ENCODE assay signal across 8 mouse cellular contexts in genomic region chr11:76216681-76217389, GRCm38 (mm10). TPM values are rescaled to one million over a fixed set of nuclear protein-coding genes. Genes with fewer than 3 reads are reported as not detected.
DNase-seq lines count a peak whose midpoint lies in the region; ATAC-seq and TF ChIP-seq lines count a peak whose summit lies in the region.

No protein-coding gene starts in this region.

- no peaks in the 10 kb centered on the region for H3K9me3 ChIP-seq in intestine, postnatal 0 days (ENCODE audit: control insufficient read depth)
- no peaks in the 10 kb centered on the region for H3K9me3 ChIP-seq in liver, postnatal 0 days (ENCODE audit: low read length)
- H3K9me3 ChIP-seq in neural tube, embryonic 15.5 days (replicated peaks), result no peaks in the 10 kb centered on the region

- H3K4me3 ChIP-seq in C2C12 (ENCODE audit: insufficient read depth, poor library complexity, severe bottlenecking), result peak overlapping the region; percentile 99
- H3K4me3 ChIP-seq in intestine, postnatal 0 days (ENCODE audit: low read depth, low read length), result peak overlapping the region; percentile 77
- peak overlapping the region; percentile 63 for H3K4me3 ChIP-seq in liver, postnatal 0 days (ENCODE audit: low read depth, low read length)
- H3K4me3 ChIP-seq in neural tube, embryonic 15.5 days (replicated peaks), result peak overlapping the region; percentile 68

- H3K79me2 ChIP-seq in C2C12 (ENCODE audit: control insufficient read depth, insufficient read depth), result peaks cover 53% of the 10 kb centered on the region

- ATAC-seq in intestine, postnatal 0 days, result peak; percentile 48
- peak; percentile 44 for ATAC-seq in liver, postnatal 0 days
- peak; percentile 83 for ATAC-seq in neural tube, embryonic 15.5 days (ENCODE audit: low FRiP score)

- no peaks in the 10 kb centered on the region for H3K4me1 ChIP-seq in intestine, postnatal 0 days (replicated peaks; ENCODE audit: control insufficient read depth, insufficient read depth, low read length)
- H3K4me1 ChIP-seq in liver, postnatal 0 days (ENCODE audit: insufficient read depth), result peaks cover 16% of the 10 kb centered on the region
- H3K4me1 ChIP-seq in neural tube, embryonic 15.5 days, result peaks cover 14% of the 10 kb centered on the region

- H3K27me3 ChIP-seq in C2C12 (ENCODE audit: control insufficient read depth, insufficient read depth, insufficient read length), result no peaks in the 10 kb centered on the region
- H3K27me3 ChIP-seq in intestine, postnatal 0 days (replicated peaks; ENCODE audit: control insufficient read depth, insufficient read depth, low read length), result no peaks in the 10 kb centered on the region
- no peaks in the 10 kb centered on the region for H3K27me3 ChIP-seq in liver, postnatal 0 days (ENCODE audit: insufficient read depth, low read length)
- no peaks in the 10 kb centered on the region for H3K27me3 ChIP-seq in neural tube, embryonic 15.5 days (replicated peaks)

- H3K79me3 ChIP-seq in C2C12 (ENCODE audit: low read depth), result peaks cover 20% of the 10 kb centered on the region

- peak; percentile 43 for DNase-seq in adrenal gland, adult 2 months
- no peak for DNase-seq in adrenal gland, adult 18-20 months (ENCODE audit: low spot score in 2 of 2)
- peak; percentile 41 for DNase-seq in c-Kit-positive CD71-positive TER-119-positive erythroid progenitor cells, embryonic 14.5 days (ENCODE audit: low spot score)
- DNase-seq in gastrocnemius, postnatal 10 days, result peak; percentile 18
- peak; percentile 45 for DNase-seq in liver, postnatal 0 days

- peak overlapping the region; percentile 69 for H3K9ac ChIP-seq in intestine, postnatal 0 days (ENCODE audit: low read depth, low read length)
- peak overlapping the region; percentile 82 for H3K9ac ChIP-seq in liver, postnatal 0 days (replicated peaks)
- H3K9ac ChIP-seq in neural tube, embryonic 15.5 days (replicated peaks), result peak overlapping the region; percentile 94

- TF ChIP-seq CTCF in C2C12 (IDR thresholded peaks at IDR 0.05; ENCODE audit: control insufficient read depth, insufficient read depth, insufficient read length), result no peak
- no peak for TF ChIP-seq CTCF in intestine, postnatal 0 days (IDR thresholded peaks at IDR 0.05; ENCODE audit: low read depth)
- TF ChIP-seq CTCF in liver, postnatal 0 days (IDR thresholded peaks at IDR 0.05; ENCODE audit: low read depth), result no peak

- H3K36me3 ChIP-seq in C2C12 (ENCODE audit: control insufficient read depth, insufficient read depth), result peaks cover 53% of the 10 kb centered on the region
- H3K36me3 ChIP-seq in intestine, postnatal 0 days (ENCODE audit: control insufficient read depth, insufficient read depth), result peaks cover 36% of the 10 kb centered on the region
- H3K36me3 ChIP-seq in liver, postnatal 0 days (replicated peaks; ENCODE audit: insufficient read depth, low read length), result peaks cover 19% of the 10 kb centered on the region; the same call in 1 of the 2 replicates
- H3K36me3 ChIP-seq in neural tube, embryonic 15.5 days, result peaks cover 38% of the 10 kb centered on the region

- peak overlapping the region; percentile 90 for H3ac ChIP-seq in C2C12 (ENCODE audit: control insufficient read depth, insufficient read length, low read depth)

- peak overlapping the region; percentile 65 for H3K27ac ChIP-seq in intestine, postnatal 0 days (ENCODE audit: low read depth, low read length)
- peak overlapping the region; percentile 81 for H3K27ac ChIP-seq in liver, postnatal 0 days (ENCODE audit: low read depth)
- H3K27ac ChIP-seq in neural tube, embryonic 15.5 days (replicated peaks), result peak overlapping the region; percentile 91

- 1% methylated on average over 33 of the region's 33 CpGs for WGBS in intestine, postnatal 0 days
- 2% methylated on average over 33 of the region's 33 CpGs for WGBS in liver, postnatal 0 days (ENCODE audit: insufficient replicate concordance)
- 2% methylated on average over 33 of the region's 33 CpGs for WGBS in neural tube, embryonic 15.5 days

- no peak for TF ChIP-seq EP300 in liver, postnatal 0 days (IDR thresholded peaks at IDR 0.05; ENCODE audit: low read depth)

- peak overlapping the region; percentile 96 for H3K4me2 ChIP-seq in intestine, postnatal 0 days (replicated peaks; ENCODE audit: low read depth)
- peak overlapping the region; percentile 85 for H3K4me2 ChIP-seq in liver, postnatal 0 days (ENCODE audit: low read depth, low read length)
- peak overlapping the region; percentile 78 for H3K4me2 ChIP-seq in neural tube, embryonic 15.5 days

TF ChIP-seq in C2C12, 6 proteins besides CTCF, POLR2A, EP300 and RAD21:
- TF ChIP-seq MYOG (IDR thresholded peaks at IDR 0.05; ENCODE audit: control insufficient read depth, extremely low read depth, insufficient read length) (no peak), MAX (IDR thresholded peaks at IDR 0.05) (peak; percentile 58), USF1 (IDR thresholded peaks at IDR 0.05; ENCODE audit: low read depth) (no peak)

RNA-seq across cellular contexts. Expression of gene Dbil5, which starts 0.6 kb away (rescaled TPM):
- under 1 TPM; 0.72 to 0.73 TPM for total RNA-seq in adrenal gland, adult 2 months (2021)
- polyA plus RNA-seq in adrenal gland, adult 2 months (2012; rRNA removed), result 0.97 TPM in 1 of 2 replicates, not detected in the other
- total RNA-seq in adrenal gland, adult 18-20 months (2021), result under 1 TPM in 1 of 2 experiments, not detected in 1; 0.60 TPM
- polyA plus RNA-seq in C2C12 (2012; fragmentation: generic; extraction: Trizol), result 0.46 TPM
- not detected for total RNA-seq in gastrocnemius, postnatal 10 days (2021)
- 0.65 and 0.86 TPM in 2 replicates for polyA plus RNA-seq in intestine, postnatal 0 days (2015; fragmentation: Nextera tagmentation; extraction: Ambion mirVana)
- polyA plus RNA-seq in liver, postnatal 0 days (2015; fragmentation: Nextera tagmentation; extraction: Ambion mirVana), result 0.73 and 0.86 TPM in 2 replicates
- polyA plus RNA-seq in neural tube, embryonic 15.5 days (2015; fragmentation: Nextera tagmentation; extraction: Ambion mirVana), result 0.38 and 0.79 TPM in 2 replicates

RNA-seq across cellular contexts. Expression of gene Gemin4, which starts 0.6 kb away (rescaled TPM):
- total RNA-seq in adrenal gland, adult 2 months (2021), result 1 to 10 TPM; 5.4 to 9.1 TPM
- polyA plus RNA-seq in adrenal gland, adult 2 months (2012; rRNA removed), result 4.5 and 5.9 TPM in 2 replicates
- 1 to 10 TPM; 5.1 to 8.9 TPM for total RNA-seq in adrenal gland, adult 18-20 months (2021)
- polyA plus RNA-seq in C2C12 (2012; fragmentation: generic; extraction: Trizol), result 19.4 TPM
- total RNA-seq in gastrocnemius, postnatal 10 days (2021), result 1 to 10 TPM; 3.0 to 5.0 TPM
- polyA plus RNA-seq in intestine, postnatal 0 days (2015; fragmentation: Nextera tagmentation; extraction: Ambion mirVana), result 5.7 and 7.5 TPM in 2 replicates
- 6.8 and 9.5 TPM in 2 replicates for polyA plus RNA-seq in liver, postnatal 0 days (2015; fragmentation: Nextera tagmentation; extraction: Ambion mirVana)
- 13.8 and 20.1 TPM in 2 replicates for polyA plus RNA-seq in neural tube, embryonic 15.5 days (2015; fragmentation: Nextera tagmentation; extraction: Ambion mirVana)

RNA-seq across cellular contexts. Expression of gene Mrm3, which starts 26.7 kb away (rescaled TPM):
- 10 to 100 TPM; 18.1 to 21.3 TPM for total RNA-seq in adrenal gland, adult 2 months (2021)
- 10.4 and 13.0 TPM in 2 replicates for polyA plus RNA-seq in adrenal gland, adult 2 months (2012; rRNA removed)
- 10 to 100 TPM; 19.2 to 21.2 TPM for total RNA-seq in adrenal gland, adult 18-20 months (2021)
- 20.9 TPM for polyA plus RNA-seq in C2C12 (2012; fragmentation: generic; extraction: Trizol)
- total RNA-seq in gastrocnemius, postnatal 10 days (2021), result 10 to 100 TPM; 12.8 to 13.2 TPM
- polyA plus RNA-seq in intestine, postnatal 0 days (2015; fragmentation: Nextera tagmentation; extraction: Ambion mirVana), result 8.4 and 8.9 TPM in 2 replicates
- polyA plus RNA-seq in liver, postnatal 0 days (2015; fragmentation: Nextera tagmentation; extraction: Ambion mirVana), result 13.9 and 14.8 TPM in 2 replicates
- 27.3 and 28.1 TPM in 2 replicates for polyA plus RNA-seq in neural tube, embryonic 15.5 days (2015; fragmentation: Nextera tagmentation; extraction: Ambion mirVana)

RNA-seq across cellular contexts. Expression of gene Glod4, which starts 26.7 kb away (rescaled TPM):
- 10 to 100 TPM; 76.3 to 86.1 TPM for total RNA-seq in adrenal gland, adult 2 months (2021)
- 1.7 TPM in 2 replicates for polyA plus RNA-seq in adrenal gland, adult 2 months (2012; rRNA removed)
- 100 to 1,000 TPM in 1 of 2 experiments, 10 to 100 TPM in 1; 75.0 to 108 TPM for total RNA-seq in adrenal gland, adult 18-20 months (2021)
- polyA plus RNA-seq in C2C12 (2012; fragmentation: generic; extraction: Trizol), result 34.2 TPM
- 10 to 100 TPM; 34.3 to 46.2 TPM for total RNA-seq in gastrocnemius, postnatal 10 days (2021)
- polyA plus RNA-seq in intestine, postnatal 0 days (2015; fragmentation: Nextera tagmentation; extraction: Ambion mirVana), result 68.9 and 77.2 TPM in 2 replicates
- polyA plus RNA-seq in liver, postnatal 0 days (2015; fragmentation: Nextera tagmentation; extraction: Ambion mirVana), result 41.8 and 43.6 TPM in 2 replicates
- polyA plus RNA-seq in neural tube, embryonic 15.5 days (2015; fragmentation: Nextera tagmentation; extraction: Ambion mirVana), result 112 and 123 TPM in 2 replicates

RNA-seq across cellular contexts. Expression of gene Fam57a, which starts 37.4 kb away (rescaled TPM):
- 1 to 10 TPM; 5.6 to 5.8 TPM for total RNA-seq in adrenal gland, adult 2 months (2021)
- polyA plus RNA-seq in adrenal gland, adult 2 months (2012; rRNA removed), result 7.3 and 9.8 TPM in 2 replicates
- 1 to 10 TPM; 3.9 to 5.8 TPM for total RNA-seq in adrenal gland, adult 18-20 months (2021)
- 21.4 TPM for polyA plus RNA-seq in C2C12 (2012; fragmentation: generic; extraction: Trizol)
- total RNA-seq in gastrocnemius, postnatal 10 days (2021), result 1 to 10 TPM; 5.5 to 6.5 TPM
- 15.5 and 19.9 TPM in 2 replicates for polyA plus RNA-seq in intestine, postnatal 0 days (2015; fragmentation: Nextera tagmentation; extraction: Ambion mirVana)
- polyA plus RNA-seq in liver, postnatal 0 days (2015; fragmentation: Nextera tagmentation; extraction: Ambion mirVana), result 2.3 and 2.5 TPM in 2 replicates
- 24.4 and 36.0 TPM in 2 replicates for polyA plus RNA-seq in neural tube, embryonic 15.5 days (2015; fragmentation: Nextera tagmentation; extraction: Ambion mirVana)

Comparison
In these comparisons a context has a peak if more than half of its experiments do, and no peak if none do; other contexts are left out.
1. DNase-seq: peak in adrenal gland, adult 2 months (single experiment), c-Kit-positive CD71-positive TER-119-positive erythroid progenitor cells, embryonic 14.5 days (single experiment), gastrocnemius, postnatal 10 days (single experiment) and liver, postnatal 0 days (single experiment); none in adrenal gland, adult 18-20 months (0 of 2).
2. Peak in every context shown above with its lines, with median percentiles within 50 percentile points of each other: H3K4me3 ChIP-seq, ATAC-seq, H3K27ac ChIP-seq, H3K4me2 ChIP-seq and H3K9ac ChIP-seq.